Mouse (Mus musculus): Measurements from ENCODE around the gene Trhr2. TPM values are rescaled to one million over a fixed set of nuclear protein-coding genes. Genes with fewer than 3 reads are reported as not detected.

The Trhr2 gene
- polyA plus RNA-seq, 1 experiment from 2014 or later, result not detected

GRCm38 (mm10) chr8:122319045-122319707, 41.4 kb downstream of the Trhr2 start:
- H3K27ac ChIP-seq (ENCODE audit: low read depth, low read length), result no peak overlapping the region
- H3K4me3 ChIP-seq (ENCODE audit: low read depth, low read length), result no peak overlapping the region
- no peak overlapping the region for H3K4me2 ChIP-seq
- H3K27me3 ChIP-seq (ENCODE audit: control insufficient read depth, insufficient read depth, low read length), result no peaks in the 10 kb centered on the region
- no peaks in the 10 kb centered on the region for H3K36me3 ChIP-seq (ENCODE audit: control insufficient read depth, insufficient read depth, low read length)
- no peak for DNase-seq (ENCODE audit: low spot score, missing footprints)
- H3K9me3 ChIP-seq (ENCODE audit: control insufficient read depth, low read length), result no peaks in the 10 kb centered on the region
- no peak for ATAC-seq (ENCODE audit: low FRiP score)
- H3K9ac ChIP-seq (ENCODE audit: low read length), result no peak overlapping the region
- peaks cover 12% of the 10 kb centered on the region for H3K4me1 ChIP-seq (ENCODE audit: control insufficient read depth, insufficient read depth, low read length)
- 75% methylated on average over 11 of the region's 11 CpGs for WGBS

DNA sequence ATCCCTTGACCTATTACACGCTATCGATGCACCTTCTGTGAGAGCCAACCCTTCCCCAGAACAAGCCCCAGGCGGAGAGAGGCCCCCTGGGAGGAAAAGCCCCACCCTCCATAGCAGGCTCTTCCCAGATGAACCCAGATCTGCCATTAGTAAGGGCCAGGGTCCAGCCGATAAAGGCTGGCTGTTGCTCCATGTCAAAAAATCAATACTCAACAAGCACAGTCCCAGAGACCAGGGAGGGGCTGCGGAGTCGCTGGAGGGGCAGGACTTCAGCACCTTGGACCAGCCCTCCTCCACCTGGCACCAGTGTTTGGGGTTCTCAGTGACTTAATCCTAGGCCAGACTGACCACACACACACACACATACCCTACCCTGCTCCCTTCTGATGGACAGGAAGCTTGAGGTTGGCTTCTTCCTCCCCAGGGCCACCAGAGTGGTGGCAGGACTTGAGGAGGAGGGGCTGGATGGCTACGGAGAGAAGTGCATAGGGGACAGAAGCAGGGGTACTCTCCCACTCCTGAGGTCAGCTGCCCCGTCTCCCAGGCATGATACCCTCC, 42.5 kb downstream of the Trhr2 start:
- Histone ChIP-seq H3K27me3 (ENCODE audit: control insufficient read depth, insufficient read depth, low read length) (no peaks in the 10 kb centered on the region), H3K9me3 (ENCODE audit: control insufficient read depth, low read length) (no peaks in the 10 kb centered on the region), H3K27ac (ENCODE audit: low read depth, low read length) (no peak overlapping the region), H3K4me2 (no peak overlapping the region), H3K9ac (ENCODE audit: low read length) (no peak overlapping the region), H3K4me3 (ENCODE audit: low read depth, low read length) (no peak overlapping the region), H3K36me3 (ENCODE audit: control insufficient read depth, insufficient read depth, low read length) (no peaks in the 10 kb centered on the region), H3K4me1 (ENCODE audit: control insufficient read depth, insufficient read depth, low read length) (peaks cover 3% of the 10 kb centered on the region; the same call in 1 of the 2 replicates)
- no peak for DNase-seq (ENCODE audit: low spot score, missing footprints)
- WGBS, result 51% methylated on average over 8 of the region's 8 CpGs
- no peak for ATAC-seq (ENCODE audit: low FRiP score)

DNA sequence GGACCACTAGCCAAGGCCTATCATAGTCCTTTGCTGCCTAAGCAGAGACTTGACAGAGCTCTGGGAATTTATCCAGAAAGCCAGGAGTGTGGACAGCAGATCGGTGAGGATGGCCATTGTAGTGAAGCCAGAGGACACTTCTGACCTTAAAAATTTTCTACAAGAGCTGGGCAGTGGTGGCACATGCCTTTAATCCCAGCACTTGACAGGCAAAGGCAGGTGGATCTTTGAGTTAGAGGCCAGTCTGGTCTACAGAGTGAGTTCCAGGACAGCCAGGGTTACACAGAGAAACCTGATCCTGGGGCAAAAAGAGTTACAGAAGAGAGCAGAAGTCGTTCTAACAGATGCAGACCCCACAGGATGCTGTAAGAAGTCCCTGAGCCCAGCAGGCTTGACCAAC, 44.1 kb downstream of the Trhr2 start:
- H3K27me3 ChIP-seq (ENCODE audit: control insufficient read depth, insufficient read depth, low read length), result no peaks in the 10 kb centered on the region
- ATAC-seq (ENCODE audit: low FRiP score) (no peak), DNase-seq (ENCODE audit: low spot score, missing footprints) (no peak)
- H3K36me3 ChIP-seq (ENCODE audit: control insufficient read depth, insufficient read depth, low read length), result no peaks in the 10 kb centered on the region
- no peak overlapping the region for H3K4me3 ChIP-seq (ENCODE audit: low read depth, low read length)
- no peak overlapping the region for H3K4me2 ChIP-seq
- 67% methylated on average over 2 of the region's 2 CpGs for WGBS
- H3K9ac ChIP-seq (ENCODE audit: low read length), result no peak overlapping the region
- peaks cover 3% of the 10 kb centered on the region; the same call in 1 of the 2 replicates for H3K4me1 ChIP-seq (ENCODE audit: control insufficient read depth, insufficient read depth, low read length)
- no peaks in the 10 kb centered on the region for H3K9me3 ChIP-seq (ENCODE audit: control insufficient read depth, low read length)
- H3K27ac ChIP-seq (ENCODE audit: low read depth, low read length), result no peak overlapping the region

- Histone ChIP-seq H3K4me1 (ENCODE audit: control insufficient read depth, insufficient read depth, low read length) (peaks cover 3% of the 10 kb centered on the region; the same call in 1 of the 2 replicates), H3K4me2 (no peak overlapping the region), H3K9me3 (ENCODE audit: control insufficient read depth, low read length) (no peaks in the 10 kb centered on the region), H3K27ac (ENCODE audit: low read depth, low read length) (no peak overlapping the region), H3K4me3 (ENCODE audit: low read depth, low read length) (no peak overlapping the region), H3K9ac (ENCODE audit: low read length) (no peak overlapping the region), H3K36me3 (ENCODE audit: control insufficient read depth, insufficient read depth, low read length) (no peaks in the 10 kb centered on the region), H3K27me3 (ENCODE audit: control insufficient read depth, insufficient read depth, low read length) (no peaks in the 10 kb centered on the region)
- WGBS, result 70% methylated on average over 13 of the region's 13 CpGs
- ATAC-seq (ENCODE audit: low FRiP score) (no peak), DNase-seq (ENCODE audit: low spot score, missing footprints) (no peak)
Observed at GRCm38 (mm10) chr8:122314899-122315496, 45.5 kb downstream of the Trhr2 start.

DNA sequence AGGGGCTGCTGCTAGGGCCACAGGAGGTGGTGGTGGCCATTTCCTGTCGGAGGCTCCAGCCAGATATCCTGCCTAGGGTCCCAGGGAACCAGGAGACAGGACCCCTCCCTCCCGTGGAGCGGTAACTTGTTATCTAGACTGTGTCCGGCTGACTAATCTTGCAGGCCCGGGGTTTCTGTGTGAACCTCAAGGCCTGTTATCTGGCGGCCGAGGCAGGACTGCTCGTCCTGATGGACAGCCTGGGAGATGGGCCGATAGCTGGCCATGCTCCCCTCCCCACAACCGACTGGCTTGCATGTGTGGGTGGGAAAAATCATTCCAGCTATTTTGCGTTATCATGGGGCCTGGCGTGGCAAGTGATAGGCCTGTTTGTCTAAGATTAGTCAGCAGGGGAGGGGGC, 47.2 kb downstream of the Trhr2 start:
- Histone ChIP-seq H3K27ac (ENCODE audit: low read depth, low read length) (no peak overlapping the region), H3K9ac (ENCODE audit: low read length) (no peak overlapping the region), H3K27me3 (ENCODE audit: control insufficient read depth, insufficient read depth, low read length) (no peaks in the 10 kb centered on the region), H3K4me3 (ENCODE audit: low read depth, low read length) (no peak overlapping the region), H3K9me3 (ENCODE audit: control insufficient read depth, low read length) (no peaks in the 10 kb centered on the region), H3K4me2 (no peak overlapping the region), H3K36me3 (ENCODE audit: control insufficient read depth, insufficient read depth, low read length) (no peaks in the 10 kb centered on the region), H3K4me1 (ENCODE audit: control insufficient read depth, insufficient read depth, low read length) (peaks cover 3% of the 10 kb centered on the region; the same call in 1 of the 2 replicates)
- no peak for ATAC-seq (ENCODE audit: low FRiP score)
- DNase-seq (ENCODE audit: low spot score, missing footprints), result no peak
- WGBS, result 69% methylated on average over 12 of the region's 12 CpGs

DNA sequence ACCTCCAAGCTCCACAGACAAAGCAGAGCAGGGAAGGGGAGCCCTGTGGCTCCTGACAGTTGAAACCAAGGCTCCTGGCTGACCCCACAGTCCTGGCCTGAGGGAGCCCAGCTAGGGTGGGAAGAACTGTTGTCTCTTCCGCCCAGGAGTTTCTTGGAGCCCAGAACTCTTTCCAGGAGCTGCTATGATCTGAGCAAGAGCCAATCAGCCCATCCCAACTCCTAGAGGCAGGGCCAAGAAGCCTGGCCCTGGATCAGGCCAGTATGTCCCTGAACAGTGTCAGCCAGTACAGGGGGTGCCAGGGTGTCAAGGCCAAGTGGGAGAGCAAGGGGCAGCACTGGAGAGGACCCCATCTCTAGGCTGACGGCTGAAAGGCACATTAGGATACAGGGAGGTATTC, 48.0 kb downstream of the Trhr2 start:
- no peak for DNase-seq (ENCODE audit: low spot score, missing footprints)
- H3K27ac ChIP-seq (ENCODE audit: low read depth, low read length), result no peak overlapping the region
- no peaks in the 10 kb centered on the region; the same call in 1 of the 2 replicates for H3K4me1 ChIP-seq (ENCODE audit: control insufficient read depth, insufficient read depth, low read length)
- H3K9ac ChIP-seq (ENCODE audit: low read length), result no peak overlapping the region
- no peaks in the 10 kb centered on the region for H3K36me3 ChIP-seq (ENCODE audit: control insufficient read depth, insufficient read depth, low read length)
- H3K4me2 ChIP-seq, result no peak overlapping the region
- H3K4me3 ChIP-seq (ENCODE audit: low read depth, low read length), result no peak overlapping the region
- no peak for ATAC-seq (ENCODE audit: low FRiP score)
- no peaks in the 10 kb centered on the region for H3K9me3 ChIP-seq (ENCODE audit: control insufficient read depth, low read length)
- no peaks in the 10 kb centered on the region for H3K27me3 ChIP-seq (ENCODE audit: control insufficient read depth, insufficient read depth, low read length)
- WGBS, result 73% methylated on average over 2 of the region's 2 CpGs

- Histone ChIP-seq H3K4me3 (ENCODE audit: low read depth, low read length) (no peak overlapping the region), H3K27me3 (ENCODE audit: control insufficient read depth, insufficient read depth, low read length) (no peaks in the 10 kb centered on the region), H3K4me2 (no peak overlapping the region), H3K36me3 (ENCODE audit: control insufficient read depth, insufficient read depth, low read length) (no peaks in the 10 kb centered on the region), H3K4me1 (ENCODE audit: control insufficient read depth, insufficient read depth, low read length) (no peaks in the 10 kb centered on the region), H3K27ac (ENCODE audit: low read depth, low read length) (no peak overlapping the region), H3K9me3 (ENCODE audit: control insufficient read depth, low read length) (no peaks in the 10 kb centered on the region), H3K9ac (ENCODE audit: low read length) (no peak overlapping the region)
- ATAC-seq (ENCODE audit: low FRiP score) (no peak), DNase-seq (ENCODE audit: low spot score, missing footprints) (no peak)
- 75% methylated on average over 2 of the region's 2 CpGs for WGBS
Observed at GRCm38 (mm10) chr8:122311115-122311514, 49.4 kb downstream of the Trhr2 start.

DNA sequence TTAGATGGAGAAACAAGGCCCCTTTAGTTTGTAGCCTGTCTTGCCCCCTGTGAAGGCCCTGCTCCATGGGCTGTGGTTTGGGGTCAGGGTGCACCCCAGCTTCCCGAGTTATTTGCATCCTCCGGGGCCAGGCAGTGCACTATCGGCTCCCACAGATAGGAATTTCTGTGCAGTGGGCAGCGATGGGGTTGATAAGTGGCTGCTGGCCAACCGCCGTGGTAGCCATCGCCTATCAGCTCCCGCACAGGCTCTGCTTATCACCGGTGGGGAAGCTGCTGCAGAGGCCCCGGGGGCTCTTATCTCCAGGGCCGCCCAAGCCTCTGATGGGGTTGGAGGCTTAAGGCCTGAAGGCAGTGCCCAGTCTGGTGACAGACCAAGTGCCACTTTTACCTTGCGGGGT, 51.3 kb downstream of the Trhr2 start:
- Histone ChIP-seq H3K4me1 (ENCODE audit: control insufficient read depth, insufficient read depth, low read length) (no peaks in the 10 kb centered on the region), H3K27me3 (ENCODE audit: control insufficient read depth, insufficient read depth, low read length) (no peaks in the 10 kb centered on the region), H3K4me2 (no peak overlapping the region), H3K36me3 (ENCODE audit: control insufficient read depth, insufficient read depth, low read length) (no peaks in the 10 kb centered on the region), H3K9me3 (ENCODE audit: control insufficient read depth, low read length) (no peaks in the 10 kb centered on the region), H3K4me3 (ENCODE audit: low read depth, low read length) (no peak overlapping the region), H3K9ac (ENCODE audit: low read length) (no peak overlapping the region), H3K27ac (ENCODE audit: low read depth, low read length) (no peak overlapping the region)
- WGBS, result 81% methylated on average over 12 of the region's 12 CpGs
- no peak for DNase-seq (ENCODE audit: low spot score, missing footprints)
- no peak for ATAC-seq (ENCODE audit: low FRiP score)

DNA sequence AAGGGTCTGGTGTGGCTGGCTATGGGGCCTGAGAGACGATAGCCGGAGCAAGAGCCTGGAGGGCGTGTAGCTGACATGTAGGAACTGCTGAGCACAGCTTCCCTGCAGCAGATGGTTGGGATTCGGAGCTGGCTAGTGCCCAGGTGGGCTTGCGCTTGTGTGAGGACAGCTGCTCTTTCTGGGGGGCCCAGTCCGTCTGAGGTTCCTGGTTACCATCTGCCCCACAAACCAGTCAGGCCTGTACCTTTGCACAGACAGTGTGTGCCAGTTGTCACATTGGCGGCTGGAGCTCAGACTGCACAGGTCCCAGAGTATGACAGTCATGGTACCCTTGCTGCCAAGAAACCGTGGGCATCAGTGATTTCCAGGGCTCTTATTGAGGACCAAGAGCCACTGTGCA, 52.7 kb downstream of the Trhr2 start:
- no peak for ATAC-seq (ENCODE audit: low FRiP score)
- no peak overlapping the region for H3K27ac ChIP-seq (ENCODE audit: low read depth, low read length)

More for the DNA sequence above, 52.7 kb downstream of the Trhr2 start:
- Histone ChIP-seq H3K9ac (ENCODE audit: low read length) (no peak overlapping the region), H3K4me1 (ENCODE audit: control insufficient read depth, insufficient read depth, low read length) (no peaks in the 10 kb centered on the region), H3K27me3 (ENCODE audit: control insufficient read depth, insufficient read depth, low read length) (no peaks in the 10 kb centered on the region), H3K4me2 (no peak overlapping the region), H3K36me3 (ENCODE audit: control insufficient read depth, insufficient read depth, low read length) (no peaks in the 10 kb centered on the region), H3K4me3 (ENCODE audit: low read depth, low read length) (no peak overlapping the region), H3K9me3 (ENCODE audit: control insufficient read depth, low read length) (no peaks in the 10 kb centered on the region)
- DNase-seq (ENCODE audit: low spot score, missing footprints), result no peak
- WGBS, result 80% methylated on average over 8 of the region's 8 CpGs
